Mouse (Mus musculus): ENCODE results near the gene Il15.

DNA sequence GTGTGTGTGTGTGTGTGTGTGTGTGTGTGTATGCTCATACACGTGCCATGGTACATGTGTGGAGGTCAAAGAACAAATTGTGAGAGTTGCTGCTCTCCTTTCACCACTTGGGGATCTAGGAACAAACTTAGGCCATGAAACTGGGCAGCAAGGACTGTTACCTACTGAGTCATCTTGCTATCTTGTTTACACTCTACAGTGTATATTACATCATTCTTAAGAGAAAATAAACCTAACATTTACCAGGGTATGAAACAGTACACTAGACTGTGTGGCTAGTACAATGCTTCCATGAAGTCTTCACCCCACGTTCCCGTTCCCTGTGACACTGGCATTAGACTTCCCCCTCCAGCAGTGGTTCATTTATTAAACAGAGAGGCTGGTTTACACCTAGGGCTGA is 56.5 kb downstream of the Il15 start:
- TF ChIP-seq USF1 (IDR thresholded peaks at IDR 0.05; ENCODE audit: low read depth) (no peak), CTCF (IDR thresholded peaks at IDR 0.05; ENCODE audit: control insufficient read depth, insufficient read depth, insufficient read length) (no peak), MAX (IDR thresholded peaks at IDR 0.05) (no peak), MYOD1 (IDR thresholded peaks at IDR 0.05; ENCODE audit: control insufficient read depth, insufficient read length, low read depth) (no peak), CEBPB (IDR thresholded peaks at IDR 0.05; ENCODE audit: low read depth) (no peak)

Measured in C2C12 (cell line).